Mouse (Mus musculus): ENCODE results near the gene Gtf2a1.
"Not testable (repeated sequence)": the region's sequence is repeated elsewhere in the genome, so short reads cannot be mapped to it uniquely, and the experiment has no call there.

Gtf2a1 gene

DNA sequence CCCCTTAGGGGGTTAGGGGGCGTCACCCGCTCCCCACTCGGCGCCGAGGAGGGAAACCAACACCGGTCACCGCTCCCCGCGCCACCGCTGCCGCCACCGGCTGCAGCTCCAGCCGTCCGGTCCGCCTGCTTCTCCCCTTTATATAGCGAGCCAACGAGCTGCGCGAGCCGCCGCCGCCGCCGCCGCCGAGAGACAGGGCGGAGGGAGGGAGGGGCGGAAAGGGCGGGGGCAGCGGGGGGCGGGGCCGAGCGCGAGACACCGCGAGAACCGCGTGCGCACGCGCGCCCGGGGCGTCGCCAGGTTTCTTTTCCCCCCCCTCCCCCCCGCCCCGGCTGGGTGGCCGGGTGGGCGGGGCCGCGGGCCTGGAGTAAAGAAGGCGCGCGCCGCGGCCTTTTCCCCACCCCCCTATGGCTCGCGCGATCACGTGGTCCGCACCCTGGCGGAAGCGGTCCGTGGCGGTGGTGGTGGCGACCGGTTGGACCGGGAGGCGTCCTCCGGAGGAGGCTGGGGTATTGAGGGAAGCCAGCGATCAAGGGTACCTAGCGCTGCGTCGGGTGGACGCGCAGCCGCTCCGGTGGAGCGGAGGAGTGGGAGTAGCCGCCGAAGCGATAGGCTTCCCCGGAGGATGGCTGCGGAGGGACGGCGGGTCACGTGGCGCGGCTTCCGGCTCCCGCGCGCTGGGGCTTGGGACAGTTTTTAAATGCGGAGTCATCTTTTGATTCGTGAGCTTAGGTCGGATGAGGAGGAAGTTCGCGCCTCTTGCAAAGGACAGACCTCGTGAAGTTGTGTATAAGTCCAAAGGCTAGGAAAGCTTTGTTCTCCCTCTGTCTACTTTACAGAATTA lies at the start of gene Gtf2a1:
Gene Gtf2a1 (minus strand): TSS at position 641 of the 844 bp plus-strand sequence.
- peak; percentile 94 to 95 for DNase-seq (ENCODE audit: low spot score in 2 of 2)

DNA sequence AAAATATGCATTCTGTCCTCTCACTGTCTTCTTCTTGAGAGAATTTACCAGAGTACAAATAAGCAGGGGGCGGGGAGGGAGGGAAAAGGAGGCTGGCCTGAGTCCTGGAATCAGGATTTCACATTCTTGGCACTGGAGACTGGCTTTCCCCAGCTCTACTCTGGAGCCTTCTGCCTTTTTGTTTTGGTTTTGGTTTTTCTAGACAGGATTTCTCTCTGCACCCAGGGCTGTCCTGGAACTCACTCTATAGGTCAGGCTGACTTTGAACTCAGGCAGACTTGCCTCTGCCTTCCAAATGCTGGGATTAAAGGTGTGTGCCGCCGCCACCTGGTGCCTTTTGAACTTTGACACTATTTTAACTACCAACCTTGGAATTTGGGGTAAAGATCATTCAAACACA lies 48.1 kb upstream of the Gtf2a1 start:
- no peak for DNase-seq (ENCODE audit: low spot score in 2 of 2)

- DNase-seq (ENCODE audit: low spot score in 2 of 2) = no peak
Observed at GRCm38 (mm10) chr12:91637136-91637909, 47.0 kb upstream of the Gtf2a1 start.

GRCm38 (mm10) chr12:91626482-91626881 lies 36.2 kb upstream of the Gtf2a1 start:
- no peak for DNase-seq (ENCODE audit: low spot score in 2 of 2)

DNA sequence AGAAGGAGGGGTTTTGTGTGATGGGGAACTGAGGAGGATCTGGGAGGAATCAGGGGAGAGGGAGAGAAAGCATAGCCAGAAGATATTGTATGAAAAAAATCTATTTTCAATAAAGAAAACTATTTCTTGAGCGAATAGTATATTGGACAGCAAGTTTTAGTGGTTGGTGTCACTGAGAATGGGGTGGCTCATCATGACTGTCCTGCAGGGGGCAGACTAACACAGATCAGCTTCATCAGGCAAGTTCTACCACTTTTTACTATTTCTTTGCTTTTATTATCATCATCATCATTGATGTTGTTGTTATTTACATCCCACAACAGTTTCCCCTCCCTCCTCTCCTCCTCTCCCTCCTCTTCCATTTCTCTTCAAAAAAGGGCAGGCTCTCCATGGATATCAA lies 34.7 kb upstream of the Gtf2a1 start:
- DNase-seq (ENCODE audit: low spot score in 2 of 2) = peak in 1 of 2 experiments; percentile 53

DNA sequence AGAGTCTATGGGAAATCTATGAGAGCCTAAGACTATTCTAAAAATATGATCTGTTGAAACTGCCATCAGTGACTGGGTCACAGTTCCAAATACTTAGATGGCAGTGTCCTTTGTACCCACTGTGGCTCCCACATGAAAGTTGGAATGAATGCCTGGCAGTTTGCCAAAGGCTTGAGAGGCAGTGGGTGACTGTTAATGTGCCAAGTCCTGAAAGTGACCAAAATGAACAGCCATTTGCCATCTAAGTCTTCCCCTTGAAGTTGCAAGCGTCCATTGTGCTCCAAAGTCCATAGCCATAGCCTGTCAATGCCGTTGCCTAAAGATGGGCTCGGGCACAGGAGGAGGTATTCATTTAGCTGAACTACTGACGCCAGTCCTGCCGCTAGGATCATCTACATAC lies 19.1 kb upstream of the Gtf2a1 start:
- no peak for DNase-seq (ENCODE audit: low spot score in 2 of 2)

DNA sequence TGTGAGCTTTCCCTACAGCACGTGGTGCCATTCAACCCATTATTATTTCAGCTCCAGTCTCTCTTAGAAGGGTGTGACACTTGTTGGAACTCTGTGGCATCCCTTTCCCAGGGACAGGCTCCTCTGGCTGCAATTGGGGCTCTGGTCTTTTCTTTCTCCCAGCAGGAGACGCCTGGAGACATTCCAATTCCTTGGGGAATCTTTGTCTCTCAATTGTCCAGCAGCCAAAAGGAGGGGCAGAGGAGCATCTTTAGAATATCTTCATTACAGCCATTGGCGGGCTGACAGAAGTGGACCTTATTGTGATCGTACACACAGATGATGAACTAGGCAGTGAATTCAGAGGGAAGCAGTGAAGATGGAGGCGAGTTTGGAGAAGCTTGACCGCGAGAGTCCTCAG lies 17.4 kb upstream of the Gtf2a1 start:
- DNase-seq (ENCODE audit: low spot score in 2 of 2) = no peak

DNA sequence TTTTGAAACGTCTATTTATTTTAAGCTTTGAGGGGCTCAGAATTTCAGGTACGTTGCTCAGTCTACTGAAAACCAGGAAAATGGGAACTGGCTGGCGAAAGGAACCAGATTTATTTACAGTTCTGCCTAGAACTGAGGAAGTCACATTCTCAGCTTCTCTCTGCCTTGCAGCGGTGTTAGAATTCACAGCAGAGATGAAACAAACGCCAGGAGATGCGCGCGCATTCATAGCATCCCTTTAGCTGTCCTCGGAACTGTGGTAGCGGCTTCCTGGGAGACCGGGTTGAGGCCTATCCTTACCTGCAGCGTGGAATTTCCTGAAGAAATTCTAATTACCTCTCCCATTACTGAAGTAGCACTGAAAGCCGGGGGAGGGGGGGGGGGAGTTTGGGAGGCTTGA lies 16.4 kb upstream of the Gtf2a1 start:
- no peak for DNase-seq (ENCODE audit: low spot score in 2 of 2)

DNA sequence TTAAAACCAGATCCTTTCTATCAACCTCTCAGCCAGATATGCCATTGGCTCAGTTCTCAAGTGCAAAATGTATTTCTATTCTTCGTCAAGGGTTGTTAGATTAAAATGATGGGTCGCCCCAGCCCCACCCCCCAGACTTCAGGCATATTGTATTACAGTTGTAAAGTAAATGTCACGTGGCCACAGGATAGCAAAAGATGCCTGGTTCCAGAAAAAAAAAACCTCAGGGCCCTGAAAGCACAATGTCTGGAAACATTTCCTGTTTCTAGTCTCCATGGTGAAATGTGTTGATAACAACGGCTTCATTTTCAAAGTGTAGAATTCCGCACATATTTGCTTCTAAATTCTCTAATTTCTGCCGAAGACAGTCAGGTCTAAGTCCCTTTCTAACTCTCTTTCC lies 14.3 kb upstream of the Gtf2a1 start:
- DNase-seq (ENCODE audit: low spot score in 2 of 2) = no peak

DNA sequence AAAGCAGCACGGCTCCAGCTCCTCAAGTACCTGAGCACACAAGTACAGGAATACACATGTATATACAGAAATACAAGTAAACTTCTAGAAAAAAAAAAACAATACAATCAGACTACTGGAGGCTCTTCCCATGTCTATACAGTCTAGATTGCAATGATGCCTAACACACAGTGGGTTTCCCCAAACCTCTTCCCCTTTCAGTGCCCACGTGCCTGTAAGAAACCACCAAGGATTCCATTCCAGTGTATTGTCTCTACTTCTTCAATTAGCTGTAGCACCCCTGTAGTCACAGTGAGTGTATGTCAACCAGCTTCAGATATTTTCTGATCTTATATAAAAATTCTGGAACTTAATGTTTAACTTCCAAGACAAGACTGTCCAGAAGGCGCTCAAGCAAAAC lies 1.8 kb upstream of the Gtf2a1 start:
- no peak for DNase-seq (ENCODE audit: low spot score in 2 of 2)

GRCm38 (mm10) chr12:91591191-91591590 lies 904 bp upstream of the Gtf2a1 start:
- no peak for DNase-seq (ENCODE audit: low spot score in 2 of 2)

DNA sequence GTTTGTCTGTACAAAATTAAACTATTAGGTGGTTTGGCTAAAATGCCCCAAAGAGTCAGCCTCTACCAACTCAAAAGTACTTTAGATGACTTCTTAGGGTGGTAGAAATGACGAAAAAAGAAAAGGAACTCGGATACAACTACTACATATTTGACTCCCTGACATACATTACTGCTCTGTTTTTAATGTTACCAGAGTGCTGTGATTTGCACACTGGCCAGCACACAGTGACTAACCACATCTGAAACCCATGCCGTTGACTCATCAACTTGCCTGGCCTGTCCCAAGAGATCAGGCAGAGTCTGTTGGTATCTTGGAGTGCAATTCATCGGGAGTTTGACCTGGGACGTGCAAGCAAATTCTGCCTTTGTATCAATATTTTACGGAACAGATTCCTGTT lies 429 bp upstream of the Gtf2a1 start:
- peak in 1 of 2 experiments; percentile 9 for DNase-seq (ENCODE audit: low spot score in 2 of 2)

GRCm38 (mm10) chr12:91589542-91589846 lies 793 bp downstream of the Gtf2a1 start:
- no peak for DNase-seq (ENCODE audit: low spot score in 2 of 2)

DNA sequence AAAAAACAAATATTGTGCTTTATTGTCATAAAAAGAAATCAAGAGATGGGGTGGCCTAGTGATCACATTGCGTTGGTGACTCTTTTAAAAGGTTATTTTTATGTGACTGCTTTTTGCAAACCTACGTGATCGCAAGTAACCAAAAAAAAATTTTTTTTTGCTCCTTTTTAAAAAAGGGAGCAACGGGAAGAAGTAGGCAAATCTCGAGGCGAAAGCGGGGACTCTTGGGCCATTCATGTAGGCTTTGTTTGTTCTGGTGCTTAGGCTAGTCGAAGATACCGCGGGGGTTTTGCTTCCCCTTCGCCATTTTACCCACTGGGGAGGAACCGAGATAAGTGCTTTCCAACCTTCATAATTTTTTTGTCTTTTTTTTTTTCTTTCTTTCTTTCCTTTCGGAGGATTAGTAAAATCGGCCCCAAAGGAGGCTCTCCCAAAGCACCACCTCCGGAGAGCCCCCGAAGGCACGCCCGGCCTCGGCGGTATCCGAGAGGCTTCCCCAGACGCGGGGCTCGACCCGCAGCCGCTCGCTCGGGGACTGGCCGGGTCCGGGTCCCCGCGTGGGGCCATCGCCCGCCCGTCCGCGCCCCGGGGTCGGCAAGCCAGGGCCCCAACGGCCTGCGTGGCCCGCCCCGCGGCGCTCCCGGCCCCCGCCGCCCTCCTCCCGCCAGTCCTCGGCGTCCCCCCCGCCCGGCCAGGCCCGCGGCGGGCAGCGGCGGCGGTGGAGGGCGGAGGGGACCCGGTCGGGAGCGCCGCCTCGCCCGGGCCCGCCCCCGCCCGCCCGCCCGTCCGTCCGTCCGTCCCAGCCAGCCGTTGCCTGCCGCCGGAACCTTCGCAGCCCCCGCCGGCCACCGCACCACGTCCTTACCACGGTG lies 1.4 kb downstream of the Gtf2a1 start:
- DNase-seq (ENCODE audit: low spot score in 2 of 2) = peak; percentile 46 to 54

- DNase-seq (ENCODE audit: low spot score in 2 of 2) = peak; percentile 90 to 91
Observed at GRCm38 (mm10) chr12:91588176-91588669, 2.1 kb downstream of the Gtf2a1 start.

- DNase-seq (ENCODE audit: low spot score in 2 of 2) = peak in 1 of 2 experiments; percentile 5
Observed at GRCm38 (mm10) chr12:91587491-91588033, 2.7 kb downstream of the Gtf2a1 start.

GRCm38 (mm10) chr12:91587077-91587476 lies 3.2 kb downstream of the Gtf2a1 start:
- DNase-seq (ENCODE audit: low spot score in 2 of 2) = no peak

DNA sequence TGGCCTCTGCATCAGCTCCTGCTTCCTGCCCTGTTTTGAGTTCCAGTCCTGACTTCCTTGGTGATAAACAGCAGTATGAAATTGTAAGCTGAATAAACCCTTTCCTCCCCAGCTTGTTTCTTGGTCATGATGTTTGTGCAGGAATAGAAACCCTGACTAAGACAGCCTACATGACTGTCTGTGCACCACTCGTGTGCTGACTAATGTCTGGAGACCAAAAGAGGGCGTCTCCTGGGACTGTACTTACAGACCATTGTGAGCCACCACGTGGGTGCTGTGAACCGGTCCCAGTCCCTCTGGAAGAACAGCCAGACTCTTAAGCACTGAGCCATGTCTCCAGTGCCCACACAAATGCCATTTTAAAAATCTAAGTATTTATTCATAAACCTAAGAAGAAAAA lies 4.5 kb downstream of the Gtf2a1 start:
- not testable (repeated sequence) for DNase-seq (ENCODE audit: low spot score in 2 of 2)

- no peak for DNase-seq (ENCODE audit: low spot score in 2 of 2)
Observed at GRCm38 (mm10) chr12:91585206-91585605, 5.1 kb downstream of the Gtf2a1 start.

GRCm38 (mm10) chr12:91583409-91583808 lies 6.9 kb downstream of the Gtf2a1 start:
- no peak for DNase-seq (ENCODE audit: low spot score in 2 of 2)

DNA sequence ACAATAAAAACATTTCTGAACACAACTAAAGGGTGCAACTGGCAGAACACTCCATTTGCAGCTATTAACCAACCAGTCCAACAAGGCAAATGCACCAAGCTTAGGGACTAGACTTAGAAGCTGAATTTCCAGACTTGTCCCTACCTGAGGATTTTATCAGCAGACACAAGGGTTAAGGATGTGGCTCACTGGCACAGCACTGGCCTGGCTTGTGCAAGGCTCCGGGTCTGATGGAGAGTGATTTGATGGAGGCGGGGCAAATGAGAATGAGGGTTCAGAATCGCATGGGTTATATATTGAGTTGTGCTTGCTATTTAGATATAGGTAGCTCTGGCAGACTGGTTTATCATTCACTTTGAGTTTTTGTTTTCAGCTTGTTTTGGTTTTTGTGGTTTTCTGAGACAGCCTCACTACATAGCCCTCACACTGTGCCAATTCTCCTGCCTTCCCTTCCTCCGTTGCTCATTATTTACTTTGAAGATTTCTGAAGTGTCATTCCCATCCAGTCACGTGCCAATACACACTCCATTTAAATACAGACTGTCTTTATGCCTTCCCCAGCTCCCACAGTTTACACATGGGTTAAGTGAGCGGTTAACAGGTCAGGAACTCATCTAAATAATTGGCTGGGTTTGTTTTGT lies 7.8 kb downstream of the Gtf2a1 start:
- DNase-seq (ENCODE audit: low spot score in 2 of 2) = no peak
